Mouse (Mus musculus) lung, adult 2 months (tissue): ENCODE data around the gene Cops3. TPM values are rescaled to one million over a fixed set of nuclear protein-coding genes. Genes with fewer than 3 reads are reported as not detected.
A peak's percentile ranks its signal among the peaks of the same experiment; 100 is the strongest.

ENCODE experiments used
- DNase-seq: peaks from one replicate; pipeline ENCODE4 v3.0.0; 2022
- H3K4me1 ChIP-seq: fragments of 200-500 bp; 2 replicates; pipeline ENCODE4 v1.6.1; 2011; ENCODE audit warnings: low read length; ENCODE audit not compliant: control insufficient read depth, insufficient read depth
- H3K4me3 ChIP-seq: fragments of 200-500 bp; replicated peaks from 2 replicates; pipeline ENCODE3; 2011; ENCODE audit warnings: low read depth, mild to moderate bottlenecking, control low read depth, low read length; ENCODE audit errors: extremely low read depth
- CTCF ChIP-seq: fragments of 200-500 bp; IDR thresholded peaks from 2 replicates; pipeline ENCODE4 v1.5.1; 2011; ENCODE audit warnings: mild to moderate bottlenecking, low read length, control low read depth; ENCODE audit not compliant: insufficient read depth
- POLR2A ChIP-seq: fragments of 200-500 bp; IDR thresholded peaks from 2 replicates; pipeline ENCODE4 v1.6.1; 2011; ENCODE audit warnings: low read depth, mild to moderate bottlenecking, control low read depth, low read length, borderline replicate concordance; ENCODE audit errors: extremely low read depth
- WGBS: fragments of 180-500 bp; shearing (Covaris S2); methylation state at CpG from one replicate; pipeline ENCODE4 v1.1.7; 2018; 5-methylcytosine and 5-hydroxymethylcytosine counted together
- polyA plus RNA-seq: library from polyadenylated mRNA; depleted of rRNA; stranded (reverse); fragments of >200 nt; gene quantifications from 2 replicates; pipeline ENCODE4 v1.2.3, GENCODE M21; 2012

The Cops3 gene
- polyA plus RNA-seq, 1 experiment = 17.7 TPM

DNA sequence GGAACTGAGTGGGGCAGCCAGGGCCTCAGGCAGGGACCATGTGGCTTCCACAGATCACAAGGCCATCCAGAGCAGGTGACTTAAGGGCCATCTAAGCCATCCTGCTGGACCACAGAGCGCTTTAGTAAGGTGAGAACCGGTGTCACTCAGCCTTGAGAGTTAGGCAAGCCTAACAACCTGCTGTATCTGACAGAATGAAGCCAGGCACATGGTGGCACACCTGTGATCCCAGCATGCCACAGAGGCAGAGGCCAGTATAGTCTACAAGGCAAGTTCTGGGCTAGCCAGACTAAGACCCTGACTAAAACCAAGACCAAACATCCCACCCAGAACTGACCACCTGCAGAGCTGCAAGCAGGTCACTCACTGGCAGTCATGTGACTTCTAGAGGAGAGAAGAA, 34.0 kb downstream of the Cops3 start:
- TF ChIP-seq CTCF (no peak), POLR2A (no peak)
- 93% methylated on average over 2 of the region's 2 CpGs for WGBS
- H3K4me3 ChIP-seq = no peak overlapping the region

DNA sequence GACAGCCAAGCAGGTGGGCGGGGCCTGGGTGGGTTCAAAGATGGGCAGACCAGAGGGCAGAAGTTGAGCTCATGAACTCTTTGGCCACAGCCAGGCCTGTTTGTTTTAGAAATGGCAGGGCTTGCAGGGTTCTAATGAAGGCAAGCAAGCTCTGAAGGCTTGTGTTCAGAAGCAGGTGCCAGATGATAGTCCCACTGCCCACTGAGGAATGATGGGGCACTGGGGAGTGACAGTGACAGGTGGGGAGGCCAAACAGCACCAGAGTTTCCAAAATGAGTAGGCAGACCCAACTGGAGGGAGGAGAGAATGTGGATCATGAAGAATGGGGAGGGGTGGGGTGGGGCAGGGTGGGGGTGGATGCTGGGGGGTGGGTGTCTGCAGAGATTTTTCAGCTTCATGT, 34.4 kb downstream of the Cops3 start:
- 88% methylated on average over 1 of the region's 1 CpGs for WGBS
- no peak for DNase-seq
- Histone ChIP-seq H3K4me1 (no peaks in the 10 kb centered on the region; the same call in 1 of the 2 replicates), H3K4me3 (no peak overlapping the region)
- TF ChIP-seq POLR2A (no peak), CTCF (no peak)

More for the DNA sequence above, 34.0 kb downstream of the Cops3 start:
- no peak for DNase-seq
- no peaks in the 10 kb centered on the region; the same call in none of the 2 replicates for H3K4me1 ChIP-seq

DNA sequence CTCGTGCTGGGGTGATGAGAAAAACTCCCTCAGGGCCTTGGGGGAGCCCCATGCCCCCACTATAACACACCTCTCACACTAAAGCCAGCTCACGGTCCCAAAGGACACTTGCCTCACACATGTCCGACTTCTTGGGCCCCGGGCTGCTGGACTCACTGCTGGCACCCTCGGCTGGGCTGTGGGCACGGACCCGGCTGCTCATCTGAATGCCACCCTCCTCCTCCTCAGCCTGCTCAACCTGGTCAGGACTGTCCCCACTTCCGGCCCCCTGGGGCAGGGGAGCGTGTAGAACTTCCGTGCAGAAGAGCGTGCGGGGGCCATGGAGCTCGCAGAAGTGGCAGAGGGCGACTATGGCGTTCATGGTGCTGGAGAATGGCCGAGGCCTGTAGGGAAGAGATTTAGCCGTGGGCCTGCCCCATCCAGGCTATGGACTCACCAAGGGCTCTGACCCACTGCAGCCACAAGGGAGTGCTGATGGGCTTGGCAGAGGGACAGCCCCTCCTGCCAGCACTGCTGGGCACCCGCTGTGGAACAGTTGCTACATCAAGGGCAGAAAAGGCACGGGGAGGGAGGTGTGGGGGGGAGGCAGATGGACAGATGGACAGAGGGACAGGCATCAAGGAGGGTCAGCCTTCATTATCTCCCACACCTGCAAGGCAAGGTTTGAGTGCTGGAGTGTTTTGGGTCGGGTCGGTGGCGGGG, 35.1 kb downstream of the Cops3 start:
- H3K4me1 ChIP-seq = no peaks in the 10 kb centered on the region; the same call in 1 of the 2 replicates
- WGBS = 88% methylated on average over 22 of the region's 22 CpGs
- TF ChIP-seq CTCF (no peak), POLR2A (no peak)
- no peak for DNase-seq
- H3K4me3 ChIP-seq = no peak overlapping the region

DNA sequence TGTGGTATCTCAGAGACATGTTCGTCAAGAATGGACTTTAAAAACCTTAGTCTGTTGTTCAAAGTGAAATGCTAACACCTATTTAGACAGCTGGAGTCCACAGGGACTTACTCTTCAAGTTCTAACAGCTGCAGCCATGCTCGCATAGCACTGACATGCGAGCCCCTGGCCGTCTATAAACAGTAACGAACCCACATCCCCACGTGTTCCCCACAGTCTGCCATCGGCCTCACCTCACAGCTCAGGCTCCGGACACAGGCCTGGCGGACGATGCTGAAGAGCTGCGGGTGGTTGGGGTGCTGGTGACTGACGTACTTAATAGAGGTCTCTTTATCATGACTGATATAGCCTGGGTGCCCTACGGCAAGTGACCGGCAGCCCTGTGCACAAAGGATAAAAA, 36.1 kb downstream of the Cops3 start:
- no peak for DNase-seq
- TF ChIP-seq POLR2A (no peak), CTCF (no peak)
- H3K4me3 ChIP-seq = no peak overlapping the region
- no peaks in the 10 kb centered on the region; the same call in 1 of the 2 replicates for H3K4me1 ChIP-seq
- WGBS = 86% methylated on average over 14 of the region's 14 CpGs

DNA sequence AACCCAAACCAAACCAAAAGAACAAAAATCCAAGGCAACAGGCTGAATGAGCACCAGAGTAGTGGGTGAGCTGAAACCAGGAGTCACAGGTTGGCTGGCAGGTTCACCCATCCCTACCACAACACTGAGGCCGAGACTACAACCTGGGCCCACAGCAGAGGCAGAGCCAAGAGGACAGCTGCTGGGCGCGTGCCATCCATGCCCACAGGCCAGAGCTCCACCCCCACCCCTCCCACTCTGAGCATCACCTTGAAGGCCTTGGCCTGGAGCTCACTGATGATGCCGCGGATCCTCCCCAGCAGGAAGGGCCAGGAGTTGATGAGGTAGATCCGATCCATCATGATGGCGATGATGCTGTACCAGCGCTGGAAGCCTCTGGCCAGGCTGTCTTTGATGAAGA, 37.8 kb downstream of the Cops3 start:
- WGBS = 91% methylated on average over 8 of the region's 8 CpGs
- DNase-seq = no peak
- TF ChIP-seq POLR2A = no peak
- TF ChIP-seq CTCF = no peak
- Histone ChIP-seq H3K4me3 (no peak overlapping the region), H3K4me1 (no peaks in the 10 kb centered on the region)

DNA sequence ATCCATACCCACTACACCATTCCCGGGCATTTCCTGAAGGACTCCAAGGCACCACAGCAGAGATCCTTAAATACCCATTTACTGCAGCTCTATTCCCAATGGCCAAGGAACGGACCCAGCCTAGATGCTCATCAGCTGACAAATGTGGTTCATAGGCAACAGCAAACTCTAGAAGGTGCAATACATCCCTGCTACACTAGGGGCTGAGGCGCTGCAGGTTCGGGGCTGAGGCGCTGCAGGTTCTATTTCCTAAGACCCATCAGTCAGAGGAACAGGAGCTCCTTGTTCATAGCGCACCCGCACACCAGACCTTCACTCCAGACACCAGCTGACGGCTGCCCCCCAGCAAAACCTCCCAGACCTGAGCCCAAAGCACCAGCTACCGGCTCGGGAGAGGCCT, 39.2 kb downstream of the Cops3 start:
- H3K4me3 ChIP-seq = no peak overlapping the region
- H3K4me1 ChIP-seq = no peaks in the 10 kb centered on the region
- no peak for DNase-seq
- WGBS = 93% methylated on average over 10 of the region's 10 CpGs
- TF ChIP-seq POLR2A = no peak
- no peak for TF ChIP-seq CTCF

DNA sequence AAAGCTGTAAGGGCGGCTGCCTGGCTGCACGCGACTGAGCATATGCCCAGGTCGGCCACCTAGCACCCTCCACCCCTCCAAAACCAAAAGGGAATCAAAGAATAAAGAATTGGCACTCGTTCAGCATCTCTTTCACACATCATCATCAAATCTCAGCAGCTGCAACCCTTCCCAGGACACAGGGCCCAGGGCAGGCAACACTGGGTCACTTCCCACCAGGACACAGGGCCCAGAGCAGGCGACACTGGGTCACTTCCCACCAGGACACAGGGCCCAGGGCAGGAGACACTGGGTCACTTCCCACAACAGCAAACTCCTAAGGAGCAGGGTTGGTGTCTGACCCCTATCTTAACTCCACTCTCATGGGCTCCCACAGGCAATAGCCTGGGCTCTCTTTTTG, 46.2 kb downstream of the Cops3 start:
- H3K4me1 ChIP-seq = no peaks in the 10 kb centered on the region; the same call in 1 of the 2 replicates
- no peak overlapping the region for H3K4me3 ChIP-seq
- WGBS = 89% methylated on average over 6 of the region's 6 CpGs
- no peak for DNase-seq
- TF ChIP-seq POLR2A (no peak), CTCF (no peak)

DNA sequence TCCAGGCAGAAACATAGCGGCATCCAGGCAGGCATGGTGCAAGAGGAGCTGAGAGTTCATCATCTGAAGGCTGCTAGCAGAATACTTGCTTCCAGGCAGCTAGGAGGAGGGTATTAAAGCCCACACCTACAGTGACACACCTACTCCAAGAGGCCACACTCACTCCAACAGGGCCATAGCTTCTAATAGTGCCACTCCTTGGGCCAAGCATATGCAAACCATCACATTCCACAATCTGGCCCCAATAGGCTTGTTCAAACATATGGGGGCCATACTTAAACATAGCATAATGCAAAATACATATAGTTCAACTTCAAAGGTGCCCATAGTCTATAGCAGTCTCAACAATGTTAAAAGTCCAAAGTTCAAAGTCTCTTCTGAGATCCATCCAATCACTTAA, 50.3 kb downstream of the Cops3 start:
- 88% methylated on average over 1 of the region's 1 CpGs for WGBS
- peaks cover 6% of the 10 kb centered on the region for H3K4me1 ChIP-seq
- no peak for TF ChIP-seq POLR2A
- no peak for TF ChIP-seq CTCF
- DNase-seq = no peak
- no peak overlapping the region for H3K4me3 ChIP-seq

DNA sequence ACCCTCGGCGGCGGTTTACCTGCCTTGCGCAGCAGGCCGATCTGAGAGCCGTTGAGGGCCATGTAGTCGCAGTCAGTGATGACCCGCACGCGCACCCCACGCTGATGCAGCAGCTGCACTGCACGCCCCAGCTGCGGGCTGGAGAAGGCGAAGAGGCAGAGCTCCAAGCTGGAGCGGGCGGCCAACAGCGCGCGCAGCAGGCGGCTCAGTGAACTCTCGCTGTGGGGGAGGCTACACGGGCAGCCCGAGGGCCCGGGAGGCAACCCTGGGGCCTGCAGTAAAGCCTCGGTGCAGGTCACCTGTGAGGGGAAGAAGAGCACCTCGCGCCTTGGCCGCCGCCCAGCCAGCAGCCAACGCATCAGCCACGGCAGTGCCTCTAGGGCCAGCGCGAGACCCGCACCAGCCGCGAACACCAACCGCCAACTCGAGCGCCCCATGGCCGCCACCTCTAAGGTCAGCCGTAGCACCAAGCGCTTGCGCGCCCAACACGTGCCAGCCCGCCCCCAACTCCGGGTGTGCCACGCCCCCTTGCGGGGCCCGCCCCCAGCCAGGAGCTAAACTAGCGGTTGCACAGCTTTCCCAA, 52.3 kb downstream of the Cops3 start, which contains the start of gene Pld6:
Gene Pld6, minus strand, starts transcription at position 447 of the 583 bp plus-strand sequence.
- Histone ChIP-seq H3K4me3 (peak within 1 kb of the TSS; percentile 6), H3K4me1 (peaks cover 6% of the 10 kb centered on the region)
- WGBS = 2% methylated on average over 51 of the region's 51 CpGs
- TF ChIP-seq POLR2A (no peak), CTCF (no peak)
- DNase-seq = peak; percentile 65
